Mouse (Mus musculus) embryonic facial prominence, embryonic 14.5 days (tissue): ENCODE measurements around the gene Qsox2. TPM values are rescaled to one million over a fixed set of nuclear protein-coding genes. Genes with fewer than 3 reads are reported as not detected.

ENCODE experiments used
- ATAC-seq: fragments of 200-750 bp; cut with Nextera tagmentation; 2 replicates; pipeline ENCODE4 v1.8.0; 2017; ENCODE audit warnings: low read depth, moderate number of reproducible peaks, moderate TSS enrichment
- DNase-seq: peaks from one replicate; pipeline ENCODE4 v3.0.0-alpha.2; 2015; ENCODE audit warnings: low spot score
- H3K27ac ChIP-seq: fragments of 300-500 bp; sonication (generic); replicated peaks from 2 replicates; pipeline ENCODE4 v1.5.1; 2014; ENCODE audit warnings: low read depth, mild to moderate bottlenecking, low read length, moderate library complexity
- H3K27me3 ChIP-seq: fragments of 300-500 bp; sonication (generic); replicated peaks from 2 replicates; pipeline ENCODE4 v1.6.1; 2014; ENCODE audit warnings: low read length; ENCODE audit not compliant: control insufficient read depth, insufficient read depth
- H3K36me3 ChIP-seq: fragments of 300-500 bp; sonication (generic); 2 replicates; pipeline ENCODE4 v1.6.1; 2014; ENCODE audit warnings: low read length, mixed read lengths; ENCODE audit not compliant: control insufficient read depth, insufficient read depth
- H3K4me1 ChIP-seq: fragments of 300-500 bp; sonication (generic); 2 replicates; pipeline ENCODE4 v1.6.1; 2014; ENCODE audit warnings: antibody characterized with exemption, low read length; ENCODE audit not compliant: control insufficient read depth, insufficient read depth
- H3K4me2 ChIP-seq: fragments of 300-500 bp; sonication (generic); 2 replicates; pipeline ENCODE4 v1.6.1; 2014; ENCODE audit warnings: low read depth, mild to moderate bottlenecking, low read length, moderate library complexity, mixed read lengths
- H3K4me3 ChIP-seq: fragments of 300-500 bp; sonication (generic); 2 replicates; pipeline ENCODE4 v1.5.1; 2014; ENCODE audit warnings: low read depth, mild to moderate bottlenecking, low read length
- H3K9ac ChIP-seq: fragments of 300-500 bp; sonication (generic); 2 replicates; pipeline ENCODE4 v1.6.1; 2014; ENCODE audit warnings: low read depth, mild to moderate bottlenecking, low read length, moderate library complexity, mixed read lengths
- H3K9me3 ChIP-seq: fragments of 300-500 bp; sonication (generic); 2 replicates; pipeline ENCODE4 v1.6.1; 2016; ENCODE audit warnings: low read length; ENCODE audit not compliant: control insufficient read depth
- WGBS: fragments of 180-500 bp; shearing (Covaris S2); extraction: QIAGEN DNeasy Blood & Tissue Kit; methylation state at CpG from one replicate; pipeline ENCODE4 v1.1.7; 2014; 5-methylcytosine and 5-hydroxymethylcytosine counted together
- polyA plus RNA-seq: library from polyadenylated mRNA; unstranded; fragments of >200 nt; fragmentation: Nextera tagmentation; extraction: Ambion mirVana; gene quantifications from 2 replicates; pipeline ENCODE4 v1.2.1, GENCODE M21; 2014

The Qsox2 gene
- polyA plus RNA-seq, 1 experiment from 2014 or later = 17.2 TPM

DNA sequence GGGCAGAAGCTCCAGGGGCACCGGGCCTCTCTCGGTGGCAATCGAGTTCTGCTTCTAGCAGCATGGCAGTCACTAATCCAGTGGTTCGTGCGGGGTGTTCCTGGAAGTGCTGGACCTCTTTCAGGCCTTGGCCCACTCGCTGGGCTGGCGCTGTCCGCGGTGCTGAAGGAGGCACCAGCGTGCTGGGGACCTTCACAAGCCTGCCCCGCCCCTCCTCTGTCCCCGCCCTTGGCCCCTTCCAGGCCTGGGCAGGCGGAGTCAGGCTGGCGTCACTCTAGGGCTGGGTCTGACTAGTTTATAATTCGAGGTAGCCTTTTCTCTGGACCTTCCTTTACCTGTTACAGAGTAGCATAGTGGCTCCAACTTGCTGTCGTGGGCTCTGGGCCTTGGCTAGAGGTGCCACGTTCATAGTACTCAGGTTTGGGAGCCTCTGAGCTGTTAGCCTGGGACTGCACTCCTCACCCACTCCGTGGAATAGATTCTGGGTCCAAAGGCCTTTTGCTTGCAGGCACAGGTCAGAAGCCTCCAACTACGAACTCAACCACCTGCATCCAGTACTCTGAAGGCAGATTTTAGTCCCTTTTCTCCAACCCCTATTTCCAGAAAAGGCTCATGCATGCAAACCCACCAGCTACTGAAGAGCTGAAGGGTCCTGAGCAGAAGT, 29.1 kb downstream of the Qsox2 start, which contains the start of gene Lhx3:
TSS of gene Lhx3 (minus strand) at position 164 of the 664 bp plus-strand sequence.
- DNase-seq (peak; percentile 91), ATAC-seq (peak; percentile 90)
- Histone ChIP-seq H3K36me3 (peaks cover 24% of the 10 kb centered on the region), H3K9me3 (no peaks in the 10 kb centered on the region), H3K9ac (no peak within 1 kb of the TSS), H3K4me2 (no peak within 1 kb of the TSS), H3K4me1 (no peaks in the 10 kb centered on the region), H3K27me3 (peaks cover 48% of the 10 kb centered on the region), H3K4me3 (no peak within 1 kb of the TSS), H3K27ac (no peak within 1 kb of the TSS)
- whole genome bisulfite sequencing = 5% methylated on average over 18 of the region's 19 CpGs

DNA sequence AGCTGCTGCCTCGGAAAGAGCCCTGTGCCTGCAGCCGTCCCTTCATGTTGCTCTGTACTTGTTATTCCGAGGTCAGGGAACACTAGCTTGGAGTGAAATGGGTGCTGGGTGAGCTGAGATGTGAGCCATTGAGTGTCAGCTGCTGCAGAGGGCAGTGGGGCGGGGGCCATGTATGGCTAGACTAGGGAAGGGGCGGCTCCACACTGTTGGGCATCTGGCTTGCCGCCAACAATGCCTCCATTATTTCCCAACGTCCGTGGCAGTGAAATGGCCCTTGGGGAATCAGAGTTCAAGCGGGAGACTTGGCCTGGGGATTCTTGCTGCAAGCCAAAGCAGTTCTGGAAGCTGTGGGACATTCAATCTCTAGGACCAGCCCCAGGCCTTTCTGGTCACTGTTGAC, 29.8 kb downstream of the Qsox2 start:
- Histone ChIP-seq H3K27ac (no peak overlapping the region), H3K9ac (no peak overlapping the region), H3K4me2 (no peak overlapping the region), H3K9me3 (no peaks in the 10 kb centered on the region), H3K4me1 (no peaks in the 10 kb centered on the region), H3K4me3 (no peak overlapping the region), H3K36me3 (peaks cover 23% of the 10 kb centered on the region), H3K27me3 (peaks cover 55% of the 10 kb centered on the region)
- ATAC-seq (no peak), DNase-seq (no peak)
- 3% methylated on average over 9 of the region's 9 CpGs for WGBS

DNA sequence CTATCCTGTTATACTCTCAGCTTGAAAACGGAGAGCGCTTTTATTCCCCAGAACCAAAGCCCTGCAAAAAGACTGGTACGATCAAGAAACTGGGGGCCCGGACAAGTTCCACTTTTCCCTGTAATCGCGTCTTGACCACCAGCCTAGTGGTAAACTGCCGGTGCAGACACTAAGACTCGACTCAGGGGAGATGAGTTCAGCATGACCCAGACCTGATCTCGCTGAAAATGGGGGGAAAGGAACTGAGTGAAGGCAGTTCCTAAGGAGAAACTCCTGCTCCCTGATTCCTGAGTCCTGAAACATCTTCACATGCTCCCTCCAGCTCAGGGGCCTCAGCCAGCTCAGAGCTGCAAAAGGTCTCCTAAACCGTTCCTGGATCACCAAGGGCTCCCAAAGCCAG, 31.6 kb downstream of the Qsox2 start:
- DNase-seq (no peak), ATAC-seq (no peak)
- Histone ChIP-seq H3K4me1 (no peaks in the 10 kb centered on the region), H3K36me3 (peaks cover 7% of the 10 kb centered on the region), H3K9ac (no peak overlapping the region), H3K4me3 (no peak overlapping the region), H3K27me3 (peaks cover 73% of the 10 kb centered on the region), H3K27ac (no peak overlapping the region), H3K4me2 (no peak overlapping the region), H3K9me3 (no peaks in the 10 kb centered on the region)
- 12% methylated on average over 10 of the region's 10 CpGs for WGBS

DNA sequence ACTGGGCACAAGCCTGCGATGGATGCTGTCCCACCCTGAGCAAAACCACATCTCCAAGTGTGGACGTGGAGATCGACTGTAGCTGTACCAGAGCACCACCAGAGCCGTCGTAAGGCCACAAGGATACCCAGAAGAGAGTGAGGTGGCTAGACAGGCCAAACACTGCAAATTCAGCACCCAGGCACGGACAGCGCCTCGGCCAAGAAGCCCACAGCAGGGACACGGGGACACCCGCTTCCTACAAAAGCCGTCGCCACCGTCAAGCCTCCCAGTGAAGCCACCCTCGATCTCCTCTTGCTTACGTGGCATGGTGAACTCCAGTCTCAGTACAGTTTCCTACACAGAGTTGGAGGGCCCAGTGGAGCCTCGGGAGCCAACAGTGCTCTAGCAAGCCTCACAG, 32.2 kb downstream of the Qsox2 start:
- H3K9me3 ChIP-seq = no peaks in the 10 kb centered on the region
- H3K4me1 ChIP-seq = no peaks in the 10 kb centered on the region
- no peak overlapping the region for H3K9ac ChIP-seq
- WGBS = under 1% methylated on average over 16 of the region's 16 CpGs
- H3K4me2 ChIP-seq = no peak overlapping the region
- DNase-seq (peak; percentile 41), ATAC-seq (no peak)
- peaks cover 79% of the 10 kb centered on the region for H3K27me3 ChIP-seq
- no peak overlapping the region for H3K4me3 ChIP-seq
- 0 out of 2 replicates have a peak, but pooled peaks cover under 1% of the 10 kb centered on the region for H3K36me3 ChIP-seq
- H3K27ac ChIP-seq = no peak overlapping the region

DNA sequence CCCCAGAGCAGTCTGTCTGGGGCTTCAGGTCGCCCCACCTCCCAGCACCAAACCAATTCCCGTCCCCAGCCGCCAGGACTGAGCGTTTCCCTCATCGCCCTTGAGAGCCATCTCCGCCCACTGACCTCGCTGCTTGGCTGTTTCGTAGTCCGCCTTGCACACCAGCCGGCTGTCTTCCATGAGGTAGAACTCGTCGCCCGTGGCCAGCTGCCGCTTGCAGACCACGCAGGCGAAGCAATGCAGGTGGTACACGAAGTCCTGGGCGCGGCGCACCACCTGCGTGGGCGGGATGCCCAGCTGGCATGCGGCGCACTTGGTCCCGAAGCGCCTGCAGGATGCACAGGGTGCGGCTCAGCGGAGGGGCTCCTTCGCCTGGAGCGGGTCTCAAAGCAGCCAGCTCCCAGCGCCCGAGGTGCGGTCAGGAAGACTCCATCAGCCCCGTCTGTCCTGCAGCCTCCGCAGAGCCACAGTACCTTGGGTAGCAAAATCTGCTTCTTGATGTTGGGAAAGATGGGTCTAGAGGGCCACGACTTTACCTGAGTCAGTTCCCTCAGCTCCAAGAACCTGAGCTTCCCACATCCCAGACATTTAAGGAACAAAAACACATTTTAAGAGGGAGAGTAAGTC, 34.4 kb downstream of the Qsox2 start:
- H3K4me2 ChIP-seq = no peak overlapping the region
- H3K27ac ChIP-seq = no peak overlapping the region
- DNase-seq = no peak
- WGBS = 2% methylated on average over 31 of the region's 36 CpGs
- ATAC-seq = no peak
- H3K4me1 ChIP-seq = no peaks in the 10 kb centered on the region
- no peaks in the 10 kb centered on the region for H3K9me3 ChIP-seq
- H3K27me3 ChIP-seq = peaks cover 100% of the 10 kb centered on the region
- no peaks in the 10 kb centered on the region for H3K36me3 ChIP-seq
- no peak overlapping the region for H3K9ac ChIP-seq
- H3K4me3 ChIP-seq = no peak overlapping the region

DNA sequence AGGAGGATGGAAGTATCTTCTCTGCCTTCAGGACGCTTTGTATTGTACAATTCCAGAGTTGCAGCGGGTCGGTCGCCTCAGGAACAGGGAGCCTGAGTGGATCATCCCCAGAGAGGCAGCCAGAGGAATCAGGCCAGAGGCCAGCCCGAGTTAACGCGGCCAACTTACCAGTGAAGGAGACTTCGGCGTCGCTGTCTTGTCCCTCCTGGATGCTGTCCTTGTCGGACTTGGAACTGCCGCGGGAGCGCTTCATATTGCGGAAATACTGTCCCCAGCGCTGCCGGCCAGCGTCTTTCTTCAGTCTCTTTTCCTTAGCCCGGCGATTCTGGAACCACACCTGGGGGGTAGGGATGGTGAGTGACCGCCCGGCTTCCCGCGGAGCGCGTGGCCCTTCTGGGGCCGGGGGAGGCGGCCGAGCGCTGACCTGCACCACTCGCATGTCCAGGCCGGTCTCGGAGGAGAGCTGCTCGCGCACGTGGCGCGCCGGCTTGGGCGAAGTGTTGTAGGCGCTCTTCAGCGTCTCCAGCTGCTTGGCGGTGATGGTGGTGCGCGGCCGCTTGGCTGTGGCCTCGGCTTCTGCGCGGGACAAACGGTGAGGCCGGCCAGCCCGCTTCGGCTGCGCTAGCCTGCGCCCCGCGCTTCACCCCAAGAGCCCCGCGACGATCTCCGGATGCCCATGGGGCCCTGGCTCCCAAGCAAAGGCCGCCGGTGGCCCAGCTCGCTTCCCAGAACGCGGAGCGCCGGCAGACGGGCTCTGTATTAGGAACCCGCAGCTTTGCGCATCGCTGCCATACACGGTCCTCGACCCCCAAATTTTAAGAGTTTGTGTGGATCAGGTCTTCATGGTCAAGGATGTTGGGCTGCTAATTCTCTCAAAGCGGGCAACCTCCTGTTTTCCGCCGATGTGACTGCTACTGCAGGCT, 35.1 kb downstream of the Qsox2 start:
- no peak overlapping the region for H3K9ac ChIP-seq
- no peaks in the 10 kb centered on the region for H3K9me3 ChIP-seq
- DNase-seq = no peak
- no peaks in the 10 kb centered on the region for H3K4me1 ChIP-seq
- H3K27me3 ChIP-seq = peaks cover 100% of the 10 kb centered on the region
- H3K27ac ChIP-seq = no peak overlapping the region
- H3K4me2 ChIP-seq = no peak overlapping the region
- under 1% methylated on average over 51 of the region's 77 CpGs for WGBS
- H3K36me3 ChIP-seq = no peaks in the 10 kb centered on the region
- H3K4me3 ChIP-seq = 0 out of 2 replicates have a peak overlapping the region, but pooled peaks have one; percentile 4
- no peak for ATAC-seq

DNA sequence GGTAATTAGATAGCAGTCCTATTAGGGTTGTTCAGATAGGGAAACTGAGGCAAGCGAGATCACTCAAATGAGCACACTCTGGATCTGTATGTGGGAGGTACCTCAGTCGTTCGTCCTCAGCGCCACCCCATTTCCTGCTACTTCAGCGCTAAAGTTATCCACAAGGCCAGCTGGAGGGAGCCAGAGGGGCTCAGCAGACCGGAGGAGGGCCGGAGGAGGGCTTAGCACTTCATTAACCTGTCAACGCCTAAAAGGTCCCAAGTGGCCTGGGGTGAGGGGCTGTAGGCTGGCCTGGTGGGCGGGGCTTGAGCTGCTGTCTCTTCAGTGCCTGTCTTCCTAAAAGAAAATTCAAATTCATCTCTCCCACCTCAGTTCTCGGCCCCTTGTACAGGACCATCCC, 38.8 kb downstream of the Qsox2 start:
- Histone ChIP-seq H3K4me2 (no peak overlapping the region), H3K36me3 (no peaks in the 10 kb centered on the region), H3K27me3 (peaks cover 100% of the 10 kb centered on the region), H3K4me1 (no peaks in the 10 kb centered on the region), H3K9ac (no peak overlapping the region), H3K27ac (no peak overlapping the region), H3K9me3 (no peaks in the 10 kb centered on the region), H3K4me3 (no peak overlapping the region)
- WGBS = under 1% methylated on average over 10 of the region's 10 CpGs
- DNase-seq = no peak
- no peak for ATAC-seq

DNA sequence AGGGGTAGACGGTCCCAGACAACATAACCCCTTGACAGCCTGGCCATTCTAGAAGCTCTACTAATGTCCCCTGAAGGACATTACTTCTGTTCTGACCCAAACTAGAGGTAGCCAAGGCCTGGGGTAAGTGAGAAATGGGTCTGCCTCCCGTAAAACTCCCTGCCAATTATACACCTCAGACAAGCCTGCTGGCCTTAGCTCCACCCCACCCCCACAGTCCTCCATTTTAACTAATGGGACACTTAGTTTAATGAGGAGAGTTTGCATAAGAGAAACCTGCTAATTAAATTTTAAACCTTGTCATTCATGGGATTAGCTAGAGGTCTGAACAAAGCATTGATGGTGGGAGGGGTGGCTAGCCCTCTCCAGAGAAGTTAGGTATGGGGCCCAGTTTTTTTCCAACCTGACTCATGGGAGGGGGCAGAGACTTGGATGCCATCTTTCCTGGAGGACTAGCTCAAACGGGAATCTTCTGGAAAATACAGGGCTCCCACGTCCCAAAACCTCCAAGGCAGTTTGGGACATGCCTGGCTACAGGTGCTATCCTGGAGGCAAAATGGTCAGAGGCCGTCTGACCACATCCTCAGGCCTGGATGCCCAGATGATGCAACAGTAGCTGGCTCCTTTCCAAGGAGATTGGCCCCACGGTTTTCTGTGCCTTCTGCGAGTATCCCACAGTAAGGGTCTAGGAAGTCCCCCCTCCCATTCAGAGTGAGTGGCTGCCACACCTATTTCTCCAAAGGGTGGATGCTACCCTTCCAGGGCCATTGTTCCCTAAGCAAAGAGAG, 42.6 kb downstream of the Qsox2 start:
- H3K36me3 ChIP-seq = no peaks in the 10 kb centered on the region
- 36% methylated on average over 7 of the region's 7 CpGs for WGBS
- no peak overlapping the region for H3K27ac ChIP-seq
- no peak for DNase-seq
- peaks cover 79% of the 10 kb centered on the region for H3K27me3 ChIP-seq
- H3K9me3 ChIP-seq = no peaks in the 10 kb centered on the region
- ATAC-seq = no peak
- H3K4me1 ChIP-seq = no peaks in the 10 kb centered on the region
- H3K4me2 ChIP-seq = no peak overlapping the region
- H3K4me3 ChIP-seq = no peak overlapping the region
- H3K9ac ChIP-seq = no peak overlapping the region
